Mouse (Mus musculus) monocyte, adult 5-6 weeks (primary cell): ENCODE data around the gene Jun. TPM values are rescaled to one million over a fixed set of nuclear protein-coding genes. Genes with fewer than 3 reads are reported as not detected.

Experiments used
- ATAC-seq: fragments of 153-309, 156-312 bp; replicated peaks from 2 replicates; pipeline ENCODE4 v1.8.0; 2017; ENCODE audit warnings: mild to moderate bottlenecking; ENCODE audit not compliant: low TSS enrichment, insufficient number of reproducible peaks, severe bottlenecking, poor library complexity, low FRiP score
- total RNA-seq: library from RNA; stranded (forward); fragments of 200-1000, 200-491, 200-594 nt; gene quantifications from 3 replicates; pipeline ENCODE4 v1.2.3, GENCODE M21; 2017

The Jun gene
- total RNA-seq, 1 experiment from 2014 or later: 141 TPM

- ATAC-seq: no peak
Observed at GRCm38 (mm10) chr4:95000147-95000546, 51.9 kb downstream of the Jun start.

GRCm38 (mm10) chr4:94999249-94999648 is 52.8 kb downstream of the Jun start:
- ATAC-seq: no peak

Other genes starting within 250 kb of the Jun start
- gene Eqtn, start 123.4 kb downstream of the Jun start, total RNA-seq: 0.68 TPM in 1 of 3 replicates, not detected in the others
- gene Mysm1, start 73.1 kb downstream of the Jun start, total RNA-seq: 90.7 to 115 TPM (median 113 TPM) in 3 replicates